Mouse (Mus musculus) urinary bladder, postnatal 25 days (tissue): Measurements from ENCODE around the gene H60b.
"Not testable (repeated sequence)": the region's sequence is repeated elsewhere in the genome, so short reads cannot be mapped to it uniquely, and the experiment has no call there.

Source experiments
- DNase-seq: peaks from one replicate; pipeline ENCODE4 v3.0.0; 2022; ENCODE audit warnings: low spot score

The H60b gene

GRCm38 (mm10) chr10:22273684-22274305, 115.4 kb downstream of the H60b start:
- no peak for DNase-seq

GRCm38 (mm10) chr10:22274445-22275057, 116.2 kb downstream of the H60b start:
- no peak for DNase-seq

GRCm38 (mm10) chr10:22278468-22278867, 120.1 kb downstream of the H60b start:
- DNase-seq, result not testable (repeated sequence)

- no peak for DNase-seq
Measured at GRCm38 (mm10) chr10:22282816-22283215, 124.4 kb downstream of the H60b start.

GRCm38 (mm10) chr10:22295676-22296075, 137.3 kb downstream of the H60b start:
- no peak for DNase-seq

GRCm38 (mm10) chr10:22297033-22297762, 138.8 kb downstream of the H60b start:
- no peak for DNase-seq

- no peak for DNase-seq
Measured at GRCm38 (mm10) chr10:22297766-22298461, 139.5 kb downstream of the H60b start.

GRCm38 (mm10) chr10:22299324-22299723, 140.9 kb downstream of the H60b start:
- no peak for DNase-seq

- no peak for DNase-seq
Measured at GRCm38 (mm10) chr10:22301641-22302040, 143.3 kb downstream of the H60b start.

GRCm38 (mm10) chr10:22302344-22303057, 144.1 kb downstream of the H60b start:
- no peak for DNase-seq

- DNase-seq, result no peak
Measured at GRCm38 (mm10) chr10:22303736-22304135, 145.3 kb downstream of the H60b start.

- no peak for DNase-seq
Measured at GRCm38 (mm10) chr10:22305801-22306200, 147.4 kb downstream of the H60b start.

- no peak for DNase-seq
Measured at GRCm38 (mm10) chr10:22306452-22306851, 148.1 kb downstream of the H60b start.

GRCm38 (mm10) chr10:22308221-22308620, 149.8 kb downstream of the H60b start:
- DNase-seq, result no peak

- DNase-seq, result no peak
Measured at GRCm38 (mm10) chr10:22322858-22323257, 164.5 kb downstream of the H60b start.
